Mouse (Mus musculus) intestine, embryonic 15.5 days (tissue): ENCODE data around the gene Lrg1. TPM values are rescaled to one million over a fixed set of nuclear protein-coding genes. Genes with fewer than 3 reads are reported as not detected.
"Not testable (repeated sequence)": the region's sequence is repeated elsewhere in the genome, so short reads cannot be mapped to it uniquely, and the experiment has no call there.

Experiments used
- ATAC-seq: fragments of 200-750 bp; cut with Nextera tagmentation; 2 replicates; pipeline ENCODE4 v1.8.0; 2017; ENCODE audit warnings: moderate TSS enrichment, moderate library complexity
- H3K27ac ChIP-seq: fragments of 300-500 bp; sonication (generic); 2 replicates; pipeline ENCODE4 v1.5.1; 2015; ENCODE audit warnings: mild to moderate bottlenecking, inconsistent platforms
- H3K27me3 ChIP-seq: fragments of 300-500 bp; sonication (generic); replicated peaks from 2 replicates; pipeline ENCODE4 v1.6.1; 2015; ENCODE audit warnings: inconsistent platforms
- H3K36me3 ChIP-seq: fragments of 300-500 bp; sonication (generic); 2 replicates; pipeline ENCODE4 v1.6.1; 2015; ENCODE audit warnings: inconsistent platforms
- H3K4me1 ChIP-seq: fragments of 300-500 bp; sonication (generic); replicated peaks from 2 replicates; pipeline ENCODE4 v1.6.1; 2015; ENCODE audit warnings: inconsistent platforms
- H3K4me2 ChIP-seq: fragments of 300-500 bp; sonication (generic); replicated peaks from 2 replicates; pipeline ENCODE4 v1.6.1; 2015; ENCODE audit warnings: mild to moderate bottlenecking, inconsistent platforms
- H3K4me3 ChIP-seq: fragments of 300-500 bp; sonication (generic); replicated peaks from 2 replicates; pipeline ENCODE4 v1.5.1; 2015; ENCODE audit warnings: inconsistent platforms
- H3K9ac ChIP-seq: fragments of 300-500 bp; sonication (generic); 2 replicates; pipeline ENCODE4 v1.6.1; 2015; ENCODE audit warnings: inconsistent platforms
- H3K9me3 ChIP-seq: fragments of 300-500 bp; sonication (generic); 2 replicates; pipeline ENCODE4 v1.6.1; 2016; ENCODE audit warnings: inconsistent platforms
- whole genome bisulfite sequencing: fragments of 180-500 bp; shearing (Covaris S2); methylation state at CpG from one replicate; pipeline ENCODE4 v1.1.7; 2015; 5-methylcytosine and 5-hydroxymethylcytosine counted together
- polyA plus RNA-seq: library from polyadenylated mRNA; unstranded; fragments of >200 nt; fragmentation: Nextera tagmentation; extraction: Ambion mirVana; gene quantifications from 2 replicates; pipeline ENCODE4 v1.2.1, GENCODE M21; 2015

Lrg1 gene
- polyA plus RNA-seq, 1 experiment from 2014 or later, result 0.33 TPM

GRCm38 (mm10) chr17:56116193-56116592 is 5.6 kb downstream of the Lrg1 start:
- Histone ChIP-seq H3K4me1 (peaks cover 16% of the 10 kb centered on the region), H3K9ac (no peak overlapping the region), H3K27me3 (peaks cover 35% of the 10 kb centered on the region), H3K36me3 (no peaks in the 10 kb centered on the region), H3K4me2 (no peak overlapping the region), H3K9me3 (no peaks in the 10 kb centered on the region), H3K27ac (no peak overlapping the region), H3K4me3 (no peak overlapping the region)
- WGBS, result 69% methylated on average over 10 of the region's 10 CpGs
- no peak for ATAC-seq

- Histone ChIP-seq H3K27me3 (peaks cover 10% of the 10 kb centered on the region; the same call in 1 of the 2 replicates), H3K4me3 (no peak overlapping the region), H3K9ac (no peak overlapping the region), H3K9me3 (no peaks in the 10 kb centered on the region), H3K4me2 (no peak overlapping the region), H3K36me3 (no peaks in the 10 kb centered on the region), H3K27ac (no peak overlapping the region), H3K4me1 (peaks cover 6% of the 10 kb centered on the region)
- WGBS, result 67% methylated on average over 3 of the region's 3 CpGs
- no peak for ATAC-seq
Observed at GRCm38 (mm10) chr17:56112743-56113142, 9.1 kb downstream of the Lrg1 start.

- Histone ChIP-seq H3K9me3 (no peaks in the 10 kb centered on the region), H3K4me2 (no peak overlapping the region), H3K9ac (no peak overlapping the region), H3K4me1 (no peaks in the 10 kb centered on the region), H3K4me3 (no peak overlapping the region), H3K36me3 (no peaks in the 10 kb centered on the region), H3K27me3 (peaks cover 4% of the 10 kb centered on the region; the same call in 1 of the 2 replicates), H3K27ac (no peak overlapping the region)
- 0 out of 2 replicates have a peak, but pooled peaks have one; percentile 32 for ATAC-seq
- 55% methylated on average over 5 of the region's 5 CpGs for WGBS
Observed at GRCm38 (mm10) chr17:56111864-56112263, 9.9 kb downstream of the Lrg1 start.

GRCm38 (mm10) chr17:56111021-56111420 is 10.8 kb downstream of the Lrg1 start:
- no peaks in the 10 kb centered on the region for H3K4me1 ChIP-seq
- no peak for ATAC-seq

GRCm38 (mm10) chr17:56110571-56110970 is 11.2 kb downstream of the Lrg1 start:
- WGBS, result 76% methylated on average over 4 of the region's 4 CpGs
- Histone ChIP-seq H3K9me3 (no peaks in the 10 kb centered on the region), H3K36me3 (no peaks in the 10 kb centered on the region), H3K27ac (no peak overlapping the region), H3K4me1 (no peaks in the 10 kb centered on the region), H3K4me3 (no peak overlapping the region), H3K27me3 (no peaks in the 10 kb centered on the region), H3K9ac (no peak overlapping the region), H3K4me2 (no peak overlapping the region)
- no peak for ATAC-seq

More at GRCm38 (mm10) chr17:56111021-56111420, 10.8 kb downstream of the Lrg1 start:
- Histone ChIP-seq H3K9ac (no peak overlapping the region), H3K27me3 (no peaks in the 10 kb centered on the region), H3K9me3 (no peaks in the 10 kb centered on the region), H3K36me3 (no peaks in the 10 kb centered on the region), H3K4me3 (no peak overlapping the region), H3K4me2 (no peak overlapping the region), H3K27ac (no peak overlapping the region)
- 55% methylated on average over 1 of the region's 1 CpGs for WGBS

GRCm38 (mm10) chr17:56109219-56110051 is 12.4 kb downstream of the Lrg1 start, which contains the start of gene Plin4:
Plin4 (minus strand) TSS chr17:56109803.
- peak; percentile 30 for ATAC-seq
- Histone ChIP-seq H3K9ac (0 out of 2 replicates have a peak within 1 kb of the TSS, but pooled peaks have one; percentile 5), H3K4me3 (no peak within 1 kb of the TSS), H3K4me1 (no peaks in the 10 kb centered on the region), H3K27me3 (no peaks in the 10 kb centered on the region), H3K9me3 (no peaks in the 10 kb centered on the region), H3K36me3 (no peaks in the 10 kb centered on the region), H3K4me2 (no peak within 1 kb of the TSS), H3K27ac (no peak within 1 kb of the TSS)
- 59% methylated on average over 10 of the region's 10 CpGs for WGBS

GRCm38 (mm10) chr17:56108334-56109044 is 13.3 kb downstream of the Lrg1 start:
- H3K36me3 ChIP-seq, result no peaks in the 10 kb centered on the region

GRCm38 (mm10) chr17:56107736-56108135 is 14.1 kb downstream of the Lrg1 start:
- WGBS, result 58% methylated on average over 2 of the region's 2 CpGs
- no peak overlapping the region for H3K4me2 ChIP-seq

More at GRCm38 (mm10) chr17:56108334-56109044, 13.3 kb downstream of the Lrg1 start:
- Histone ChIP-seq H3K9ac (0 out of 2 replicates have a peak overlapping the region, but pooled peaks have one; percentile 5), H3K4me2 (no peak overlapping the region), H3K4me3 (no peak overlapping the region), H3K4me1 (no peaks in the 10 kb centered on the region), H3K27ac (no peak overlapping the region), H3K9me3 (no peaks in the 10 kb centered on the region), H3K27me3 (no peaks in the 10 kb centered on the region)
- ATAC-seq, result no peak
- WGBS, result 75% methylated on average over 6 of the region's 6 CpGs

GRCm38 (mm10) chr17:56106981-56107380 is 14.8 kb downstream of the Lrg1 start:
- no peak overlapping the region for H3K4me2 ChIP-seq
- H3K4me1 ChIP-seq, result no peaks in the 10 kb centered on the region
- H3K9me3 ChIP-seq, result no peaks in the 10 kb centered on the region
- H3K9ac ChIP-seq, result no peak overlapping the region
- WGBS, result 64% methylated on average over 4 of the region's 4 CpGs
- no peak overlapping the region for H3K4me3 ChIP-seq
- H3K27me3 ChIP-seq, result no peaks in the 10 kb centered on the region
- H3K36me3 ChIP-seq, result peaks cover 6% of the 10 kb centered on the region; the same call in 1 of the 2 replicates
- ATAC-seq, result no peak
- H3K27ac ChIP-seq, result no peak overlapping the region

More at GRCm38 (mm10) chr17:56107736-56108135, 14.1 kb downstream of the Lrg1 start:
- Histone ChIP-seq H3K36me3 (peaks cover 2% of the 10 kb centered on the region; the same call in 1 of the 2 replicates), H3K4me1 (no peaks in the 10 kb centered on the region), H3K4me3 (no peak overlapping the region), H3K27ac (no peak overlapping the region), H3K9ac (no peak overlapping the region), H3K27me3 (no peaks in the 10 kb centered on the region), H3K9me3 (no peaks in the 10 kb centered on the region)
- ATAC-seq, result no peak

GRCm38 (mm10) chr17:56106436-56106835 is 15.4 kb downstream of the Lrg1 start:
- not testable (repeated sequence) for H3K4me3 ChIP-seq, H3K27ac ChIP-seq, H3K27me3 ChIP-seq, H3K36me3 ChIP-seq, H3K4me2 ChIP-seq, H3K4me1 ChIP-seq, H3K9me3 ChIP-seq, ATAC-seq, H3K9ac ChIP-seq
- 96% methylated on average over 4 of the region's 4 CpGs for WGBS

- H3K36me3 ChIP-seq, result peaks cover 23% of the 10 kb centered on the region
- H3K27me3 ChIP-seq, result not testable (repeated sequence)
Observed at GRCm38 (mm10) chr17:56104821-56105220, 17.0 kb downstream of the Lrg1 start.

More at GRCm38 (mm10) chr17:56104821-56105220, 17.0 kb downstream of the Lrg1 start:
- H3K9me3 ChIP-seq, ATAC-seq, H3K4me1 ChIP-seq, H3K9ac ChIP-seq, H3K4me2 ChIP-seq, H3K27ac ChIP-seq, H3K4me3 ChIP-seq: not testable (repeated sequence)
- WGBS, result 94% methylated on average over 5 of the region's 5 CpGs
